Mouse (Mus musculus): ENCODE results near the gene Arx. TPM values are rescaled to one million over a fixed set of nuclear protein-coding genes. Genes with fewer than 3 reads are reported as not detected.

The Arx gene
- polyA plus RNA-seq (2015; fragmentation: Nextera tagmentation; extraction: Ambion mirVana), result 0.08 and 0.15 TPM in 2 replicates

DNA sequence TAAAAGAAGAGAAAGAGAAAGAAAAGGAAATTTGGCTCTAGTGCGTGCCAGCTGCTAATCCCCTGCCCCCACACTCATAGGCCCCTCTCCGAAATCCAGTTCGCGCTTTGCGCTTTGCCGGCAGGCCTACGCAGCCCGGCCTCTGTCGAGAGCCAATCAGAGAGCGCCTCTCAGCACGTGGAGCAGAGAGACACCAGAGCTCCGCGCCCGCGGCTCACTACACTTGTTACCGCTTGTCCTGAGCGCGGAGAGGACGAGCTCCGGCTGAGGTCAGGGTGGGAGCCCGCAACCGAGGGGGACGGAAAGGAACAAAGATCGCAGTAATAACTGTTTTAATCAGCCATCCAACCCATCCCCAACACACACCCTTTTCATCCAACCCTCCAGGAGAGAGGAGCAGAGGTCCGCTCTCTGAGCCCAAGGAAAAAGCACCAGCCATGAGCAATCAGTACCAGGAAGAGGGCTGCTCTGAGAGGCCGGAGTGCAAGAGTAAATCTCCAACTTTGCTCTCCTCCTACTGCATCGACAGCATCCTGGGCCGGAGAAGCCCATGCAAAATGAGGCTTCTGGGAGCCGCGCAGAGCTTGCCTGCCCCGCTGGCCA is at the start of gene Arx:
Gene Arx, plus strand, starts transcription at position 155 of the 603 bp plus-strand sequence.
- peak within 1 kb of the TSS; percentile 26 for H3K4me3 ChIP-seq (ENCODE audit: low read length)
- H3K4me1 ChIP-seq (ENCODE audit: insufficient read depth, low read length), result peaks cover 7% of the 10 kb centered on the region
- H3K9me3 ChIP-seq (ENCODE audit: low read length), result no peaks in the 10 kb centered on the region
- no peak within 1 kb of the TSS for H3K27ac ChIP-seq (ENCODE audit: low read length)
- H3K27me3 ChIP-seq (ENCODE audit: insufficient read depth, low read length), result peaks cover 86% of the 10 kb centered on the region
- WGBS, result 24% methylated on average over 31 of the region's 31 CpGs
- ATAC-seq (ENCODE audit: low FRiP score, low TSS enrichment), result peak; percentile 91
- H3K4me2 ChIP-seq (replicated peaks; ENCODE audit: low read depth, low read length), result peak within 1 kb of the TSS; percentile 36
- H3K9ac ChIP-seq (replicated peaks; ENCODE audit: low read length), result no peak within 1 kb of the TSS
- no peaks in the 10 kb centered on the region for H3K36me3 ChIP-seq (ENCODE audit: insufficient read depth, low read length)

DNA sequence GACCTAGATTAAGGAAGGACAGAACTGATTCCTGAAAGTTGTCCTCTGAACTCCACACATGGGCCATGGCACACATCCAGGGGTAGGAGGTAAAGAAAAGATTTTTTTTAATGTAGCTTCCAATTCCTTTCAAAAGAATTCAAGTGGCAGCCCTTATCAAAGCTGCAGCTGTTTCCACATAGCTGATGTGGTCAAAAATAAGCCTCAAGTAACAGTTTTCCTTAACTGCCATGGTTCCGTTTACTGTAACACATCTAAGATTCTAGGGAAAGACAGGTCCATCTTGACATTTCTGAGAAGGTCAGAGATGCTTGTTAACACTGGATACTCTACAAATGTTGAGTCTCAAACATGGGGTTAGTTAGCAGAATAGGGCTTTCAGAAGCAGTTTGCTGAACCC is 34.9 kb upstream of the Arx start:
- Histone ChIP-seq H3K4me3 (ENCODE audit: low read length) (no peak overlapping the region), H3K27me3 (ENCODE audit: insufficient read depth, low read length) (no peaks in the 10 kb centered on the region), H3K9ac (replicated peaks; ENCODE audit: low read length) (no peak overlapping the region), H3K27ac (ENCODE audit: low read length) (no peak overlapping the region), H3K4me2 (replicated peaks; ENCODE audit: low read depth, low read length) (no peak overlapping the region), H3K9me3 (ENCODE audit: low read length) (no peaks in the 10 kb centered on the region), H3K4me1 (ENCODE audit: insufficient read depth, low read length) (no peaks in the 10 kb centered on the region), H3K36me3 (ENCODE audit: insufficient read depth, low read length) (no peaks in the 10 kb centered on the region)
- ATAC-seq (ENCODE audit: low FRiP score, low TSS enrichment), result no peak
- WGBS, result 86% methylated on average over 1 of the region's 1 CpGs

DNA sequence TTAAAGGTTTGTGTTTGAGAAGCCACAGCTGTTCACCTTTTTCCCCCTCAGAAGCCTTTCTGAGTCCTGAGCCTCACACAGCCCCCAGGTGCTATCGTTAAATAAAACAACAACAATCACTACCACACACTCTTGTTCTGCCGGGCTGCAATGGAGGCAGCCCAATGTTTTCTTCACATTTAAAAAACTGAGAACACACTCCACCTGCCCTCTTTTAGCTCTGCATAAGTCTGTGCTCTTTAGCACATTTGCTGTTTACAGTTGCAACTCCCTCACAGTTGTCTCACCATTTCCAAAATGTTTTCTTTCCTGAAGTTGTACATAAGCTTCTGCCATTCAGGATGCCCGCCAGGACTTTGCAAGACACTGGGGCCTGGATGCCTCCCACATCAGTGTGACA is 10.6 kb upstream of the Arx start:
- Histone ChIP-seq H3K9me3 (ENCODE audit: low read length) (no peaks in the 10 kb centered on the region), H3K4me2 (replicated peaks; ENCODE audit: low read depth, low read length) (no peak overlapping the region), H3K4me3 (ENCODE audit: low read length) (no peak overlapping the region), H3K27me3 (ENCODE audit: insufficient read depth, low read length) (peaks cover 32% of the 10 kb centered on the region), H3K27ac (ENCODE audit: low read length) (no peak overlapping the region), H3K36me3 (ENCODE audit: insufficient read depth, low read length) (no peaks in the 10 kb centered on the region), H3K9ac (replicated peaks; ENCODE audit: low read length) (no peak overlapping the region), H3K4me1 (ENCODE audit: insufficient read depth, low read length) (no peaks in the 10 kb centered on the region)
- no peak for ATAC-seq (ENCODE audit: low FRiP score, low TSS enrichment)
- WGBS, result 40% methylated on average over 3 of the region's 3 CpGs

DNA sequence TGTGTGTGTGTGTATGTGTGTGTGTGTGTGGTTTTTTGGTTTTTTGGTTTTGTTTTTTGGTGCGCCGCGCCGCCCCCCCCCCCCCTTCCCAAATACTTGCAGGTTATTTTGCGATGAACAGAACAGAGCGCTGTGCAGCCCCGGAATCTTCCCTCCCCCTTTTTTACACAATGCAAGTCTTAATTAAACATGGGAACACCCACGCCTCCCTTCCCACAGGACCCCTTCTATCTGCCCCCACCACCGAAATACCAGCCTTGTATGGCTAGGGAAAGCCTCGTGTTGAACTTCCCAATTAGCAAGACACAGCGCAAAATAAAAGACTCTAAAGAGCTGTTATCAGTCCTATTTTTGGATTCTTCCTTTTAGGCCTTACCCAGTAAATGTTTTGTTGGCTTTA is 6.3 kb upstream of the Arx start:
- Histone ChIP-seq H3K4me3 (ENCODE audit: low read length) (no peak overlapping the region), H3K27me3 (ENCODE audit: insufficient read depth, low read length) (peaks cover 62% of the 10 kb centered on the region), H3K4me2 (replicated peaks; ENCODE audit: low read depth, low read length) (no peak overlapping the region), H3K27ac (ENCODE audit: low read length) (no peak overlapping the region), H3K4me1 (ENCODE audit: insufficient read depth, low read length) (no peaks in the 10 kb centered on the region), H3K9ac (replicated peaks; ENCODE audit: low read length) (no peak overlapping the region), H3K9me3 (ENCODE audit: low read length) (no peaks in the 10 kb centered on the region), H3K36me3 (ENCODE audit: insufficient read depth, low read length) (no peaks in the 10 kb centered on the region)
- WGBS, result 28% methylated on average over 7 of the region's 11 CpGs
- ATAC-seq (ENCODE audit: low FRiP score, low TSS enrichment), result no peak

DNA sequence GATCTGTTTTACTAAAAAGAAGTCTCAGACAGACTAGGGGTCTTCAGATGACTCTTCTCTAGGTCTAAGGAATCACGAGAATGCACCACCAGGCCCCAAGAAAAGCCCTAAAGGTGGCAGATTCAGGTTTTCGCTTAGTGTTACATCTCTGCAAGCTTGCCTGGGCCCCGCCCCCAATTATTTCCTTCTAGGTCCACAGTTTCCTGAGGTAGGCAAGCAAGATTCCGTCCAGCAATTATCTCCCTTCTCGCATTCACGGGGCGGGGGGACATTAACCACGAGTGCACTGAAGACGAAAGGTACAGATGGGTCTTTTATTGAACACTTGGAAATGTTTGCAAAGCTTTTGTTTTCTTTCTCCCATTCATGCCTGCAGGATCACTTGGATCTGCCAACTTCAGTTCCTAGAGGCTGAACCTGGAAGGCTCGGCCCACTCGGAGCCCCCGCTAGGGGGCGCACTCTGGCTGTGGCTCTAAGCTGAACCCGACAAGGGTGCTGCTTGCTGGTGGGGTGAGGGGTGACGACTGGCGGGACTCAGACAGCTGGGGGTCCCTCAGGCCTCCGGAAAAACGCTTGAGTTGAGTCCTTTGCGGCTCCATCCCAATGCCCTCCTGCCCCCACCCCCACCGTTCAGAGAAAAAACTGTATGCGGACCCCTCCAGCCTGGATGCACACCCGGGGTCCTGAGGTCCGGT is 5.1 kb upstream of the Arx start:
- Histone ChIP-seq H3K9me3 (ENCODE audit: low read length) (no peaks in the 10 kb centered on the region), H3K36me3 (ENCODE audit: insufficient read depth, low read length) (no peaks in the 10 kb centered on the region), H3K4me2 (replicated peaks; ENCODE audit: low read depth, low read length) (peak overlapping the region; percentile 32; the same call in 1 of the 2 replicates), H3K27me3 (ENCODE audit: insufficient read depth, low read length) (peaks cover 74% of the 10 kb centered on the region), H3K4me3 (ENCODE audit: low read length) (peak overlapping the region; percentile 23), H3K4me1 (ENCODE audit: insufficient read depth, low read length) (no peaks in the 10 kb centered on the region), H3K9ac (replicated peaks; ENCODE audit: low read length) (no peak overlapping the region), H3K27ac (ENCODE audit: low read length) (no peak overlapping the region)
- 18% methylated on average over 23 of the region's 23 CpGs for WGBS
- ATAC-seq (ENCODE audit: low FRiP score, low TSS enrichment), result peak; percentile 64

DNA sequence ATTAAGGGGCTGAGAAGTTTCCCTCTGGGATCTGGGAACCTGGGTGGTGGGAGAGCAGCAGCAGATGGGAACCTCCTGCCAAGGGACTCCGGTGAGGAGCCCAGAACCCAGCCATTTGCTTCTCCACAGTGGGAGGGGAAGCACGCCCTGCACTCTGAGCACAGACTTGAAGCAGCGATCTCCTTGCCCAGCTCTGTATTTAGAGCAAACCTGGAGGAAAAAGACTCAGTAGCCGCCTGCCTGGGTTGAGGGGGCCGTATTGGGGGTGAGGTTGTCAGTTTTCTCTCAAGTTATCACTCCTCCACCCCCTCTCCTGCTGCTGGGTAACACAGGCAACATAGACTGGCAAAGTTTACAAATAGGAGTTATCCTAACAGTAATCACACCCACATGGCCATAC is 4.5 kb upstream of the Arx start:
- Histone ChIP-seq H3K27ac (ENCODE audit: low read length) (no peak overlapping the region), H3K27me3 (ENCODE audit: insufficient read depth, low read length) (peaks cover 78% of the 10 kb centered on the region), H3K4me1 (ENCODE audit: insufficient read depth, low read length) (no peaks in the 10 kb centered on the region), H3K9ac (replicated peaks; ENCODE audit: low read length) (no peak overlapping the region), H3K4me2 (replicated peaks; ENCODE audit: low read depth, low read length) (peak overlapping the region; percentile 32; the same call in 1 of the 2 replicates), H3K9me3 (ENCODE audit: low read length) (no peaks in the 10 kb centered on the region), H3K36me3 (ENCODE audit: insufficient read depth, low read length) (no peaks in the 10 kb centered on the region), H3K4me3 (ENCODE audit: low read length) (peak overlapping the region; percentile 23)
- no peak for ATAC-seq (ENCODE audit: low FRiP score, low TSS enrichment)
- WGBS, result 12% methylated on average over 5 of the region's 5 CpGs

DNA sequence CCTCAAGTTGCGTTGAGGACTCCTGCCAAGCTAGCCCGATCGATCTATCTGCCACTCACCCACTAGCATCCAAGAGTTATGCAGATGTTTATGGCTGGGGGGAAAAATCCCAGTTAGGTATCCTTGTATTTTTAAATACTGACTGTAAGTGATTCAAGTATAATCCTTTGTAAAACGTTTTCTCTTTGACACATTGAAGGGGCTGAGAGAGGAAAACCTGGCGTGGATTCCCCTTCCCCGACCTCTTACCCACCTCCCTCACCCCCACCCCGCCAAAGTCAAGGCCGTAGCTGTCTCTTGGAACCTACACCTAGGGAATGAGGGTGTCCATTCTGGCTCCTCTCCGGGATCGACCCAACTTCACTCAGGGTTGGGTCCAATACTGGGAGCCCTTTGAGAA is 1.2 kb upstream of the Arx start:
- no peak for ATAC-seq (ENCODE audit: low FRiP score, low TSS enrichment)
- H3K9me3 ChIP-seq (ENCODE audit: low read length), result no peaks in the 10 kb centered on the region
- 28% methylated on average over 10 of the region's 10 CpGs for WGBS
- H3K4me3 ChIP-seq (ENCODE audit: low read length), result no peak overlapping the region
- H3K9ac ChIP-seq (replicated peaks; ENCODE audit: low read length), result no peak overlapping the region
- peaks cover 7% of the 10 kb centered on the region for H3K4me1 ChIP-seq (ENCODE audit: insufficient read depth, low read length)
- H3K36me3 ChIP-seq (ENCODE audit: insufficient read depth, low read length), result no peaks in the 10 kb centered on the region
- H3K27me3 ChIP-seq (ENCODE audit: insufficient read depth, low read length), result peaks cover 85% of the 10 kb centered on the region
- no peak overlapping the region for H3K27ac ChIP-seq (ENCODE audit: low read length)
- no peak overlapping the region for H3K4me2 ChIP-seq (replicated peaks; ENCODE audit: low read depth, low read length)

DNA sequence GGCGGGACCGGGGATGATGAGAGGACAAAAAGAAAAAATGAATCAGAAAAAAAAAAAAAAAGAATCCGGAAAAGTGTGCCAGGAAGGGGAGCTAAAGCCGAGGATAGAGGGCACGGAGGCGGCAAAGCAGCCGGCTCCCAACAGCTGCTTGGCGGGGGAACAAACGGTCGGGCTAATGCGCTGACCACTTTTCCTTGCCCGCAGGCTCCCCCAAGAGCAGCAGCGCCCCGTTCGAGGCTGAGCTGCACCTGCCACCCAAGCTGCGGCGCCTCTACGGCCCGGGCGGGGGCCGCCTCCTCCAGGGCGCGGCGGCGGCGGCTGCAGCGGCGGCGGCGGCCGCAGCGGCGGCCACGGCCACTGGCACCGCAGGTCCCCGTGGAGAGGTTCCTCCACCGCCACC is 2.1 kb downstream of the Arx start:
- 18% methylated on average over 34 of the region's 37 CpGs for WGBS
- H3K27me3 ChIP-seq (ENCODE audit: insufficient read depth, low read length), result peaks cover 86% of the 10 kb centered on the region
- H3K4me2 ChIP-seq (replicated peaks; ENCODE audit: low read depth, low read length), result peak overlapping the region; percentile 55
- H3K27ac ChIP-seq (ENCODE audit: low read length), result no peak overlapping the region
- peaks cover 7% of the 10 kb centered on the region for H3K4me1 ChIP-seq (ENCODE audit: insufficient read depth, low read length)
- H3K9me3 ChIP-seq (ENCODE audit: low read length), result no peaks in the 10 kb centered on the region
- no peaks in the 10 kb centered on the region for H3K36me3 ChIP-seq (ENCODE audit: insufficient read depth, low read length)
- H3K9ac ChIP-seq (replicated peaks; ENCODE audit: low read length), result no peak overlapping the region
- H3K4me3 ChIP-seq (ENCODE audit: low read length), result peak overlapping the region; percentile 39
- ATAC-seq (ENCODE audit: low FRiP score, low TSS enrichment), result no peak

DNA sequence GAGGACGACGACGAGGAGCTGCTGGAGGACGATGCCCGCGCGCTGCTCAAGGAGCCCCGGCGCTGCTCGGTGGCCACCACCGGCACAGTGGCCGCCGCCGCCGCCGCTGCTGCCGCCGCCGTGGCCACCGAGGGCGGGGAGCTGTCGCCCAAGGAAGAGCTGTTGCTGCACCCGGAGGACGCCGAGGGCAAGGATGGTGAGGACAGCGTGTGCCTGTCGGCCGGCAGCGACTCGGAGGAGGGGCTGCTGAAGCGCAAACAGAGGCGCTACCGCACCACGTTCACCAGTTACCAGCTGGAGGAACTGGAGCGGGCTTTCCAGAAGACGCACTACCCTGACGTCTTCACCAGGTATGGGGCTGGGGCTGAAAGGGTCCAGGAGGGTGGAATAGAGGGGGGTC is 2.8 kb downstream of the Arx start:
- H3K9me3 ChIP-seq (ENCODE audit: low read length), result no peaks in the 10 kb centered on the region
- H3K4me1 ChIP-seq (ENCODE audit: insufficient read depth, low read length), result peaks cover 7% of the 10 kb centered on the region
- H3K9ac ChIP-seq (replicated peaks; ENCODE audit: low read length), result no peak overlapping the region
- no peak overlapping the region for H3K27ac ChIP-seq (ENCODE audit: low read length)
- ATAC-seq (ENCODE audit: low FRiP score, low TSS enrichment), result 0 out of 2 replicates have a peak, but pooled peaks have one; percentile 28
- H3K4me3 ChIP-seq (ENCODE audit: low read length), result peak overlapping the region; percentile 39
- no peaks in the 10 kb centered on the region for H3K36me3 ChIP-seq (ENCODE audit: insufficient read depth, low read length)
- peak overlapping the region; percentile 55 for H3K4me2 ChIP-seq (replicated peaks; ENCODE audit: low read depth, low read length)
- 14% methylated on average over 28 of the region's 37 CpGs for WGBS
- peaks cover 93% of the 10 kb centered on the region for H3K27me3 ChIP-seq (ENCODE audit: insufficient read depth, low read length)

DNA sequence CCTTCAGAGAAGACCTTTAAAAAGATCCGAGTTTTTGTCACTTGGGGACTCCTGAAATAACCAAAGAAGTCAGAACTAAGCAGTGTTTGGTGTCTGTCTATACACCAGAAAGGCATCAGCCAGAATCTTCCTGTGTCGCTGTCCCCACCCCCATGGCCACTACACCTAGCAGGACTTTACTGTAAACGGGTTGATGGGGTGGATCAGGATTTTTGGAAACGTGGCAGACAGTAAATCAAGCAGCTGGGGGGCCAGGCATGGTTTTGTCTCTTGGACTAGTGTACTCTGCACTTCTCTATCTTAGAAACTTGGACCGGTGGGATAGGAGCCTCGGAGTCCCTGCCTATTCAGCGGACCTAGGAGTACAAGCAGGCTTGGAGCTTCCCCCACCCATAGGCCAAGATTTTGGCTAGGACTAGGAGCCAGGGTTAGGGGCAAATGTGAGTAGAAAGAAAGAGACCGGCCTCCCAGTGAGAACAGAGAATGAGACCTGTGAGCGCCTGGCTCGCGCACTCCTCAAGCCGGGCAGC is 3.7 kb downstream of the Arx start:
- Histone ChIP-seq H3K36me3 (ENCODE audit: insufficient read depth, low read length) (no peaks in the 10 kb centered on the region), H3K4me3 (ENCODE audit: low read length) (no peak overlapping the region), H3K27ac (ENCODE audit: low read length) (no peak overlapping the region), H3K9me3 (ENCODE audit: low read length) (no peaks in the 10 kb centered on the region), H3K27me3 (ENCODE audit: insufficient read depth, low read length) (peaks cover 93% of the 10 kb centered on the region), H3K4me1 (ENCODE audit: insufficient read depth, low read length) (peaks cover 7% of the 10 kb centered on the region), H3K9ac (replicated peaks; ENCODE audit: low read length) (no peak overlapping the region), H3K4me2 (replicated peaks; ENCODE audit: low read depth, low read length) (no peak overlapping the region)
- no peak for ATAC-seq (ENCODE audit: low FRiP score, low TSS enrichment)
- WGBS, result 21% methylated on average over 12 of the region's 12 CpGs

Data from kidney, embryonic 16.5 days (tissue).